In the genomic region with DNA sequence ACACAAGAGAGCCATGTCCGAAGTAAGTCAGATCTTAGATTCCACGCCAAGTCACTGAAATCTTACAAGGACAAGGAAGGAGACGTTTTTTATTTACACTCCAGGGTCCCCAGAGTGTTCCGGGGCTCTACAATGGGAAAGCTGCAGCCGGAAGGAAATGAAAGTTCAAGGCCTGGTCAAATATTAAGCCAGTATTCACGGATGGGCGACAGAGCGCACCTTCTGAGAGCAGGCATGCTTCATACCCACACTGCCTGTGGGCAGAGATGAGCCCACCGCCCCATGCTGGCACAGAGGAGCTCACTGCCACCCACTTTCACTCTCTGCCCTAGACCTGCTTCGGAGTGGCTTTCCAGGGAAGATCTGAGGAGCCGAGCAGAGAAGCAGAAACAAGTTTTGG, we compare ENCODE assay signal across 18 mouse cellular contexts.
DNase-seq lines count a peak whose midpoint lies in the region; ATAC-seq and TF ChIP-seq lines count a peak whose summit lies in the region.
"Had no signal": no experiment of that assay in that cellular context is flagged by ENCODE, and none has a peak within 500 bp of the region (broad histone marks: within the 10 kb centered on the region; RNA-seq: fewer than 3 reads in every experiment).

No protein-coding gene starts in this region.

- intact Hi-C loops in heart, postnatal 25 days (cut with DNase I) = no loop called here

- no peak overlapping the region for H3K4me2 ChIP-seq in midbrain, embryonic 15.5 days
- peak overlapping the region; percentile 32; the same call in 1 of the 2 replicates for H3K4me2 ChIP-seq in kidney, postnatal 0 days (ENCODE audit: low read length)
- H3K4me2 ChIP-seq: hindbrain, embryonic 13.5 days had no signal

- peaks cover 38% of the 10 kb centered on the region for H3K27me3 ChIP-seq in midbrain, embryonic 10.5 days (ENCODE audit: low read depth, poor library complexity, severe bottlenecking)
- no peaks in the 10 kb centered on the region for H3K27me3 ChIP-seq in midbrain, embryonic 15.5 days (replicated peaks)
- no peaks in the 10 kb centered on the region for H3K27me3 ChIP-seq in kidney, postnatal 0 days (ENCODE audit: insufficient read depth, low read length)
- H3K27me3 ChIP-seq: hindbrain, embryonic 13.5 days; megakaryocyte, embryonic 14.5 days had no signal

- no peaks in the 10 kb centered on the region for H3K9me3 ChIP-seq in midbrain, embryonic 10.5 days (replicated peaks)
- no peaks in the 10 kb centered on the region for H3K9me3 ChIP-seq in midbrain, embryonic 15.5 days
- H3K9me3 ChIP-seq in kidney, postnatal 0 days (replicated peaks; ENCODE audit: low read length) = no peaks in the 10 kb centered on the region
- H3K9me3 ChIP-seq: hindbrain, embryonic 13.5 days had no signal

- no peak for ATAC-seq in midbrain, embryonic 15.5 days (replicated peaks)
- ATAC-seq in kidney, postnatal 0 days (replicated peaks; ENCODE audit: low FRiP score, low read depth) = peak; percentile 67; the same call in 1 of the 2 replicates
- ATAC-seq: forebrain, embryonic 16.5 days; liver, postnatal 0 days had no signal

- peaks cover 57% of the 10 kb centered on the region for H3K4me1 ChIP-seq in midbrain, embryonic 10.5 days
- H3K4me1 ChIP-seq in midbrain, embryonic 15.5 days = peaks cover 40% of the 10 kb centered on the region
- peaks cover 4% of the 10 kb centered on the region; the same call in 1 of the 2 replicates for H3K4me1 ChIP-seq in kidney, postnatal 0 days (replicated peaks; ENCODE audit: insufficient read depth, low read length)
- H3K4me1 ChIP-seq: megakaryocyte, embryonic 14.5 days had no signal

- WGBS in midbrain, embryonic 10.5 days = 91% methylated on average over 11 of the region's 11 CpGs
- 92% methylated on average over 11 of the region's 11 CpGs for WGBS in midbrain, embryonic 15.5 days
- 32% methylated on average over 11 of the region's 11 CpGs for WGBS in kidney, postnatal 0 days

- H3K27ac ChIP-seq in midbrain, embryonic 10.5 days (replicated peaks) = peak overlapping the region; percentile 91; the same call in 1 of the 2 replicates
- no peak overlapping the region for H3K27ac ChIP-seq in midbrain, embryonic 15.5 days
- H3K27ac ChIP-seq in kidney, postnatal 0 days = peak overlapping the region; percentile 25; the same call in 1 of the 2 replicates
- H3K27ac ChIP-seq: gastrocnemius, adult 2 months; heart, adult 2 months had no signal

- peak; percentile 87 for DNase-seq in heart, adult 11 months
- no peak for DNase-seq in heart, postnatal 25 days (ENCODE audit: low spot score)
- no peak for DNase-seq in midbrain, embryonic 10.5 days (ENCODE audit: low spot score)
- DNase-seq in kidney, postnatal 0 days (ENCODE audit: low spot score) = peak; percentile 41
- no peak for DNase-seq in ovary, postnatal 10 days (ENCODE audit: low spot score)
- DNase-seq in cerebellum, adult 18-20 months = no peak
- DNase-seq in yolk sac, embryonic 10.5 days (ENCODE audit: low spot score) = no peak
- DNase-seq: gastrocnemius, adult 2 months; layer of hippocampus, postnatal 36 days; liver; liver, postnatal 0 days; thymus, postnatal 14 days had no signal

- no peak overlapping the region for H3K9ac ChIP-seq in midbrain, embryonic 15.5 days
- no peak overlapping the region for H3K9ac ChIP-seq in kidney, postnatal 0 days (ENCODE audit: low read depth, low read length)
- H3K9ac ChIP-seq: hindbrain, embryonic 13.5 days; liver, postnatal 0 days had no signal

- no peaks in the 10 kb centered on the region for H3K36me3 ChIP-seq in midbrain, embryonic 10.5 days
- no peaks in the 10 kb centered on the region for H3K36me3 ChIP-seq in midbrain, embryonic 15.5 days (replicated peaks)
- H3K36me3 ChIP-seq in kidney, postnatal 0 days (ENCODE audit: insufficient read depth, low read length) = no peaks in the 10 kb centered on the region
- H3K36me3 ChIP-seq: hindbrain, embryonic 13.5 days had no signal

- TF ChIP-seq CTCF in kidney, postnatal 0 days (IDR thresholded peaks at IDR 0.05; ENCODE audit: low read depth) = no peak

- no peak overlapping the region for H3K4me3 ChIP-seq in midbrain, embryonic 10.5 days
- H3K4me3 ChIP-seq in midbrain, embryonic 15.5 days = no peak overlapping the region
- H3K4me3 ChIP-seq in kidney, postnatal 0 days (replicated peaks; ENCODE audit: low read depth, low read length) = no peak overlapping the region
- H3K4me3 ChIP-seq: erythroblast, embryonic 14.5 days; gastrocnemius, adult 2 months; heart, adult 2 months; hindbrain, embryonic 13.5 days; megakaryocyte, embryonic 14.5 days had no signal

Comparison
In these comparisons a context has a peak if more than half of its experiments do, and no peak if none do; other contexts are left out.
1. DNase-seq: peak in heart, adult 11 months (single experiment) and kidney, postnatal 0 days (single experiment); none in heart, postnatal 25 days (single experiment), midbrain, embryonic 10.5 days (single experiment), ovary, postnatal 10 days (single experiment), cerebellum, adult 18-20 months (0 of 2) and yolk sac, embryonic 10.5 days (single experiment).